Mouse (Mus musculus) spleen, adult 2 months (tissue): ENCODE data around the gene Smarca5. TPM values are rescaled to one million over a fixed set of nuclear protein-coding genes. Genes with fewer than 3 reads are reported as not detected.
"Not testable (repeated sequence)": the region's sequence is repeated elsewhere in the genome, so short reads cannot be mapped to it uniquely, and the experiment has no call there.

ENCODE experiments used
- DNase-seq, 2 experiments: peaks; one replicate each; pipeline versions ENCODE4 v3.0.0 to v3.0.0-alpha.2; 2012 to 2021; ENCODE audit warnings: low spot score in 2 of 2, low read depth in 1 of 2
- H3K27ac ChIP-seq: fragments of 200-500 bp; 2 replicates; pipeline ENCODE4 v1.5.1; 2012; ENCODE audit warnings: low read length, inconsistent platforms; ENCODE audit not compliant: insufficient read depth
- H3K27me3 ChIP-seq: fragments of 200-500 bp; 2 replicates; pipeline ENCODE4 v1.6.1; 2012; ENCODE audit warnings: mild to moderate bottlenecking, moderate library complexity, low read length, inconsistent platforms; ENCODE audit not compliant: control insufficient read depth, insufficient read depth
- H3K36me3 ChIP-seq: fragments of 200-500 bp; 2 replicates; pipeline ENCODE4 v1.6.1; 2012; ENCODE audit warnings: mild to moderate bottlenecking, low read length, inconsistent platforms; ENCODE audit not compliant: control insufficient read depth, insufficient read depth
- H3K4me1 ChIP-seq: fragments of 200-500 bp; 2 replicates; pipeline ENCODE4 v1.6.1; 2011; ENCODE audit warnings: inconsistent platforms; ENCODE audit not compliant: control insufficient read depth, insufficient read depth, insufficient read length
- H3K4me3 ChIP-seq: fragments of 200-500 bp; 2 replicates; pipeline ENCODE4 v1.5.1; 2011; ENCODE audit warnings: mild to moderate bottlenecking, inconsistent platforms; ENCODE audit not compliant: insufficient read depth, insufficient read length; ENCODE audit errors: extremely low read depth
- CTCF ChIP-seq: fragments of 200-500 bp; IDR thresholded peaks from 2 replicates; pipeline ENCODE4 v1.5.1; 2011; ENCODE audit warnings: mild to moderate bottlenecking, inconsistent platforms; ENCODE audit not compliant: insufficient read depth, insufficient read length, insufficient replicate concordance; ENCODE audit errors: extremely low read depth
- POLR2A ChIP-seq: fragments of 200-500 bp; IDR thresholded peaks from 2 replicates; pipeline ENCODE4 v1.6.1; 2011; ENCODE audit warnings: low read depth, low read length, inconsistent platforms
- WGBS: fragments of 180-500 bp; shearing (Covaris S2); methylation state at CpG from one replicate; pipeline ENCODE4 v1.1.7; 2018; 5-methylcytosine and 5-hydroxymethylcytosine counted together
- polyA plus RNA-seq: library from polyadenylated mRNA; depleted of rRNA; stranded (reverse); fragments of >200 nt; gene quantifications from 2 replicates; pipeline ENCODE4 v1.2.3, GENCODE M21; 2012; rRNA removed

The Smarca5 gene
- 5.1 and 10.4 TPM in 2 replicates for polyA plus RNA-seq

DNA sequence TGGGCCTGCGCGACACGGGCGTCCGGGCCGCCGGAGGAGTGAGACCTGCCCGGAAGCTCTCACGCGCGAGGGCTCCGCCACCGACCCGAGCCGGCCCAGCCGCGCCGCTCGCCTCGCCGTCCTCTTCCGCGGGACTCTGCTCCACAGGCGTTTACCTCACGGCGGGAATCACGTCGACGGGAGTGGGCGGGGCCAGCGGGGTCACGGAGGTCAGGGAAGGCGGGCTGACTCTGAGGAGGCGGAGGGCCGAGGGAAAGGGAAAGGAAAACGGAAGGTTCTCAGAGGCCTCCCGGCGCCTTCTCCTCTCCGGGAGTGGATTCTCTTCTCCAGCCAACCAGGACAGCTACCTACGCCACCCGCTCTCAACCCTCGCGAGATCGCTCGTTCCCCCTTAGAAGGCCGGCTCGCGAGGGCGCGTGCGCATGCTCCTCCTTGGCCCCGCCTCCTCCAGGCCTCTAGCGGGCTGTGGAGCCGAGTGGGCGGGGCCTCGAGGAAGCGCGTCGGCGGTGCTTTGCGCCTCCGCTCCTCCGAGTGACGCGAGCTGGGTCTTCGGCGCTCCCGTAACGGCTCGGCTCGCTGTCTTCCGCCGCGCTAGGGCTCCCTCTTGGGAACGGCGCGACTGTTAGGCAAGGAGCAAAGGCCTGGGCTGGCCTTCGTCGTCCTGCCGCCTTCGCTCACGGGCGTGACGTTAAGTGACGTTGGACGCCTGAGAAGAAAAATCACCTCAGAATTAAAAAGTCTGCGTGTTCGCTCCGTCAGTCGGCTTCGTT is at the start of gene Smarca5:
Gene Smarca5 (minus strand): TSS at position 343 of the 770 bp plus-strand sequence.
- TF ChIP-seq POLR2A: peak; percentile 61
- peak; percentile 87 to 91 for DNase-seq
- not testable (repeated sequence) for H3K4me1 ChIP-seq, H3K36me3 ChIP-seq, H3K27me3 ChIP-seq
- Histone ChIP-seq H3K27ac (peak within 1 kb of the TSS; percentile 96), H3K4me3 (peak within 1 kb of the TSS; percentile 68)
- WGBS: 2% methylated on average over 80 of the region's 91 CpGs

- Histone ChIP-seq H3K4me3 (no peak overlapping the region), H3K27me3 (no peaks in the 10 kb centered on the region), H3K4me1 (no peaks in the 10 kb centered on the region), H3K36me3 (no peaks in the 10 kb centered on the region), H3K27ac (no peak overlapping the region)
- DNase-seq: no peak
- TF ChIP-seq CTCF (no peak), POLR2A (no peak)
- WGBS: 96% methylated on average over 9 of the region's 9 CpGs
Observed at GRCm38 (mm10) chr8:80784559-80784958, 45.3 kb upstream of the Smarca5 start.

DNA sequence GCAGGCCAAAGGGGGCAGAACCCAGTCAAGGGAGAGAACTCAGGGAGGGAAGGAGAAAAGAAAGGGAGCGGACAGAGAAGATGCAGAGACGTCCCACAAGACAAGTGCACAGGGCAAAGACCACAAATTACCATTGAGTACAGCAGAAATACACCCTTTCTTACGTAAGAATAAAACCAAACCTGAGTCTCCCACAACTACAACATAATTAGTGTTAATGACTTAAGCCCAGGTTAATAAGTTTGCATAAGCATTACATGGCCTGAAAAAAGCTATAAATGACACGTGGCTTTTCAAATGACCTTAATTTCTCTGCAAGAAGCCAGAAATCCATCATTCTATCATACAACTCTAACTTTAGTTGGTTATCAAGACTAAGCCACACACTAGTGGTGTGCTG is 44.0 kb upstream of the Smarca5 start:
- no peaks in the 10 kb centered on the region for H3K27me3 ChIP-seq
- WGBS: 88% methylated on average over 4 of the region's 4 CpGs
- no peak for DNase-seq
- TF ChIP-seq POLR2A (no peak), CTCF (no peak)
- no peaks in the 10 kb centered on the region for H3K4me1 ChIP-seq
- no peaks in the 10 kb centered on the region for H3K36me3 ChIP-seq
- H3K27ac ChIP-seq: no peak overlapping the region
- H3K4me3 ChIP-seq: no peak overlapping the region

DNA sequence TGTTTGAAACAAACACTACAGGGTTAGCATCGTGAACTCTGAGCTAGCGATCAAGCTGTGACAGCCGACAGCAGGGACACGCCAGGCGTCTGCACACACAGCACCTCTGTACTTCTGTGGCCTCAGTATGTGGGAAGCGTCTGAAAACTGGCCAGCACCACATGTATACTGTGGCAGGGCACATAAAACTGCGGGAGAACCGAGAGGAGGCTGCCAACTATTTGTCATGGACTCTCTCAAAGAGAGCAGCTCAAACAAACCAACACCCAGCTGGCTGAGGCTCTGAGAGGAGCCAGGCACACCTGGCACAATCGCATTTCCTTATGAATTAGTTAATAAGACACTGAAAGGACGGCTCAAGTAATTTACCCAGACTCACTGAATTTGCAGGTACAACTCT is 42.0 kb upstream of the Smarca5 start:
- Histone ChIP-seq H3K27me3 (no peaks in the 10 kb centered on the region), H3K4me1 (no peaks in the 10 kb centered on the region), H3K4me3 (no peak overlapping the region), H3K27ac (no peak overlapping the region), H3K36me3 (no peaks in the 10 kb centered on the region)
- no peak for TF ChIP-seq POLR2A
- TF ChIP-seq CTCF: no peak
- WGBS: 92% methylated on average over 10 of the region's 10 CpGs
- no peak for DNase-seq

- TF ChIP-seq CTCF: no peak
- TF ChIP-seq POLR2A: no peak
- H3K4me3 ChIP-seq: no peak overlapping the region
- no peaks in the 10 kb centered on the region for H3K4me1 ChIP-seq
- no peaks in the 10 kb centered on the region for H3K27me3 ChIP-seq
- no peak overlapping the region for H3K27ac ChIP-seq
- DNase-seq: no peak
- WGBS: 92% methylated on average over 4 of the region's 4 CpGs
- H3K36me3 ChIP-seq: no peaks in the 10 kb centered on the region
Observed at GRCm38 (mm10) chr8:80780271-80780670, 41.0 kb upstream of the Smarca5 start.

DNA sequence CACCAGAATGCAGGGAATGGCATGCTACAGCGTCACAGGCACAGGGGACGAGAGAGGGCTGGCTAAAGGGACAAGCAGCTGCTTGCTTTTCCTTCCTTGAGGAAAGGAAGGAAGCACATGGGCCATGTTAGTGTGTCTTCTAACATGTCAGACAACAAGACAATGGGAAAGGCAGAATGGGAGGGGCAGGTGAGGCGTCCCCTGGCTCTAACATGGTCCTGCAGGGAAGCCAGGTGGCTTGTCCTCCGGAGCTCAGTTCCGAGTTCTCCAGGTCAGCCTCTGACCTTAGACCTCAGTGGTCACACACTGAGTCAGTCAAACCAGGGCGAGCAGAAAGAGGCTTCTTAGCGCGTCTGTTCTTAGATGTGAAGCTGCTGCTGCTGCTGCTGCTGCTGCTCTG is 37.1 kb upstream of the Smarca5 start:
- Histone ChIP-seq H3K27me3 (no peaks in the 10 kb centered on the region), H3K4me1 (no peaks in the 10 kb centered on the region), H3K4me3 (no peak overlapping the region), H3K36me3 (no peaks in the 10 kb centered on the region), H3K27ac (no peak overlapping the region)
- DNase-seq: no peak
- WGBS: 90% methylated on average over 8 of the region's 8 CpGs
- no peak for TF ChIP-seq POLR2A

DNA sequence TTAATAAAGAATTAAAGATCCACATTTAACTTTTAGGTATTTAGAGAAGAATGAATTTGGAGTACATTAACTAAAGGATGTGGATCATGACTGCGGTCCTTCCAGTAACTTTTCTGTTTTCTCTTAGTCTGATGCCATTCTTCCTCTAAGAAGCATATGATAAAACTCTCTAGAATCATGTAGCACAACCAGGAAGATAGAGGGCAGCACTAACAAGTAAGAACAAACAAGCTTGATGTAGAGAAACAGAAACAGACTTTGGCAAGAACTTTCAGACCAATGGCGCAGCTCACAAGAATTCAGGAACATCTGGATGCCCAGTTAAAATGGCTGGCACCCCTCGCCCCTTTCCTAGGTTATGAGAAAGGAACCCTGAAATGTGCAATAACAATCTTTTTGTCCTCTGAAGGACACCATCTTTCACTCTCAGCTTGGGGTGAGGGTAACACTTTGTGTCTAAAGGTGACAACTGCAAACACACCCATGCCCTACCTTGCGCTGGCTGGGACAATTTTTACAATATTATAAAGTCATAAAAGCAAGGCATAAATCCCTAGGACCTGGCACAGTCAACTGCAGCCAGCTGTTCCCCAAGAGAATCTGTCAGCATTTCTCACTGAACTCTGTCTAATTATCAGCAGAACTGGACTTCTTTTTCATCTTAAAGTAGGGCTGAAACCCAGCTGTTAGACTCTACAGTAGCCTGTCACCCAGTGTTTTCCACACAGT is 33.6 kb upstream of the Smarca5 start:
- Histone ChIP-seq H3K27ac (no peak overlapping the region), H3K36me3 (no peaks in the 10 kb centered on the region), H3K27me3 (no peaks in the 10 kb centered on the region), H3K4me1 (no peaks in the 10 kb centered on the region), H3K4me3 (no peak overlapping the region)
- no peak for TF ChIP-seq CTCF
- TF ChIP-seq POLR2A: no peak
- no peak for DNase-seq
- 86% methylated on average over 4 of the region's 4 CpGs for WGBS
